Mouse (Mus musculus) lung, adult 18-20 months (tissue): ENCODE measurements at regions not wholly inside any gene's neighbourhood (a gene's known extent, or its start where the extent isn't known, plus 50 kb on each side); places are given as distances from the start of the nearest gene placed in this dataset.
A peak's percentile ranks its signal among the peaks of the same experiment; 100 is the strongest.

Experiments
- DNase-seq, 2 experiments: peaks; one replicate each; pipeline ENCODE4 v3.0.0; 2022; ENCODE audit warnings: mixed read lengths in 2 of 2

DNA sequence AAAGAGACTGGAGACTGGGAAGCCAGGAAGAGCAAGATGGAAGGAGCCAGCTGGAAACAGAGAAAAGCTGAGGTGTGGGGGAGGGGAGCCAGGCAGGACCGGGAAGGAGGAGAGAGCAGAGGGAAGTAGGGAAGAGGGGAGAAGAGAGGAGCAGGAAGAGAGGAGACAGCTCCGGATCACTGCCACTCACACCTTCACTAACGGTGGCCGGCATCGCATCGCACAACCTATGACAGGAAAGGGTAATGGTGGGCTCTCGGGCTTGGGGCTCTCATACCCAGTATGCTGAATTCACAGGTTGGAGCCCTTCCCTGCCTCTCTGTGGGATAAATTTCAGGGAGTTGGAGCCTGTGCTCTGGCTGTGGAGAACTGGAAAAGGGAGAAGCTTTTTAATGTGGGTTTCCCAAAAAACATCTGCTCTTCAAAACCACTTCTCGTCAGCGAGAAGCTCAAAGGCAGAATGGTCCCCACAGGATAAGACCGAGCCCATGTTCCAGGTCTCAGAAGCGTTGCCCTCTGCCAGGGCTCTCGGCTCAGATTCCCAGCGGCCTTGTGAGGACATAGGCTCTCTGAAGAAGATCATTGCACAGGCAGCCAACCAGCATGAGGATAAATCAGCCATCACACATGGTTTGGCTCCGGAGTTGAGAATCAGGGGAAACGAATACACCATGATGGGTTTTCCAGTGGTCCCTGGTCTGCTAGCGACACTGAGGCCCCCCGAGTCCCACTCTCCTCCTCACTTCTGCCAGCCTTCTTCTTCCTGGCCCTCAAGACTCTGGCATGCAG lies 53.8 kb upstream of the Coro2b start:
- DNase-seq = no peak

DNA sequence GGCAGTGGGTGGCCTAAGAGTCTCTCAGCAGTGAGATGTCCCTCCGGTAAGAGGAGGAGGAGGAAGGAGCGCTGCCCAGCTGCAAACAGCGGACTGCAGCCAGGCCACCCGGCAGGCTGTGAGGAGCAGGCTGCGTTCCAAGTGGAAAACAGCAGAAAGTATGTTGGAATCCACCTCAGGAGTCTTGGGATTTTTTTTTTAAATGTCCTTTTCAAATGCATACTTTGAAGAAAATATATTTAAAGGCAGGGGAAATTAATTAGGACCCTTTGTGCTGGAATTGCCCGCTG lies 54.3 kb upstream of the Coro2b start:
- no peak for DNase-seq

DNA sequence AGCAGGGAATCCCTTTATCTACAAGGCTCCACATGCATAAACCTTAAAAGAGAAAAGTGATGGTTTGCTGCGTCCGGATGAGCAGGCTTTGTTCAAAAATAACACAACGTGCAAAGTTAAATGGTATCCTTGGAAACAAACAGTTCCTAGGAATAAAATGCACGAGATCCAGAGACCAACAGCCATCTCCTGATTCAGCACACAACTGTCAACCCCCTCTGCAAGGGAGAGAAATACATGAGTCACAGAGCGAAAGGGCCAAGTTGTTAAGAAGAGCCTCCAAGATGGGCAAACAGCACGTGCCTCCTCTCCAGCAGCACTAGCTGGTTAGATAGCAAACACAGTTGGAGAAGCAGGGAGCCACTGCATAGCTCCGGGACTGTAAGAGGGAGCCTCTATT lies 61.2 kb upstream of the Coro2b start:
- DNase-seq = no peak

DNA sequence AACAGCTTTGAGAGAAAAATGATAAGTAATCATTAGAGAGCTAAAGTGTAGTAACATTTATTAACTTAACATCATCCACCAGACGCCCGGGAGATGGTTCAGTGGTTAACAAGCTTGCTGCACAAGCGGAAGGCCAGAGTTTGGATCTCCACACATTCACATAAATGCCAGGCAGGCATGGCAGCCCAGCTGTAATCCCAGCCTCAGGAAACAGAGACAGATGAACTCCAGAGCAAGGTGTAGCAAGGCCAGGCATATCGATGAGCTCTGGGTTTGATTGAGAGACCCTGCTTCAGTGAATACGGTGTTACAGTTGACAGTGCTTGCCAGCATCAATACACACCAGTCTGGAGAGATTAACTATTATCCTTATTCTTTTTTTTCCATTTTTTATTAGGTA lies 62.1 kb upstream of the Coro2b start:
- no peak for DNase-seq

DNA sequence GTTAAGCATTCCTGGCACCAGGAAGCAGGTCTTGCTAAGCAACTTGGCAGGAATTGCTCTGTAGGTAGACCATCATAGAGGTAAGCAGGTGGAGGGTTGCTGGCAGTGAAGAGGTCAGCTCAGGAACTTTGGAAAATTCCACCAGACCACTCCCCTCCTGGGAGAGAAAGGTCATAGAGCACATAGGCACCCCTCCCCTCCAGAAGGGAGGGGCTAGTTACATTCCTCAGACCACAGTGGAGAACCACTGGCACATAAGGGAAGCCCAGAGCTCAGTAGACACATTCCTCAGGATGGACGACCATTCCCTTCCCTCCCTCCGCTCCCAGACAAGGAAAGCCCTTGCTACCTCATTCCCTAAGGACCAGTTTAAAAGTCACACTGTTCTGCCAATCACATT lies 67.1 kb upstream of the Itga11 start:
- DNase-seq = no peak

DNA sequence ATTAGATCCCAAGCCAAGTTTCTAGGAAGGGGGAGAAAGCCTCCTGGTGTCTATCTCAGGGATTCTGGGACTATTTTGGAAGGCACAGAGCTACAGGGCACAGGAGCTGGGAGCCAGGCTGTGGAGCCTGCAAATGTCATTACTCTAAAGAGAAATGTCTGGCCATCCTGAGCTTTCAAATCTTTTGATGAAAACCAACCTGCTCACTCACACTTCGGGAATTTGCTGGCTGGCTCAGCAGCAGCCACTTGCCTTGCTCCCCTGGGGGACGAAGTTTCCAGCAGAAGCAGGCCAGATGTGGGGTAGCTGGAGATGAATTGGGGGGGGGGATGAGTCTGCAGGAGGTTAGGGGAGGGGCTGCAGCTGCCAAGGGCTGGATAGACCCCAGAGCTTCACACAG lies 66.2 kb upstream of the Itga11 start:
- no peak for DNase-seq

DNA sequence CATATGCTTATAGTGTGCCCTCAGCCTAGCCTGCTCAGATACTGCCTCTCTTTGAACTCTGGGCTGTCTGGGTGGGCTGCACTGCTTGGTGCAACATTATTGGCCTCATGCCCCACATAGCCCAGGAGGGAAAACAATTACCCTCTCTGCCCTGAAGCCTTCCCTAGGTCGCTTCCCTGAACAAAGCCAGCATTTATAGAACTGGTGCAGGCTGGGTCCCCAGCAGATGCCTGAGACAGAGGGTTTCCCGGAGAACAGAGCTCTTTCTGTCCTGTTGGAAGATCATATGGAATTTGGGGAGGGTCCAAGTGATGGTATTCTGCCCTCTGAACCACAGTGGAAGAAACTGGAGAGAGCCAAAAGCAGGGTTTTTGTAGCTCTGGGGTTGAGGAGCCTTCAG lies 64.6 kb upstream of the Itga11 start:
- no peak for DNase-seq

DNA sequence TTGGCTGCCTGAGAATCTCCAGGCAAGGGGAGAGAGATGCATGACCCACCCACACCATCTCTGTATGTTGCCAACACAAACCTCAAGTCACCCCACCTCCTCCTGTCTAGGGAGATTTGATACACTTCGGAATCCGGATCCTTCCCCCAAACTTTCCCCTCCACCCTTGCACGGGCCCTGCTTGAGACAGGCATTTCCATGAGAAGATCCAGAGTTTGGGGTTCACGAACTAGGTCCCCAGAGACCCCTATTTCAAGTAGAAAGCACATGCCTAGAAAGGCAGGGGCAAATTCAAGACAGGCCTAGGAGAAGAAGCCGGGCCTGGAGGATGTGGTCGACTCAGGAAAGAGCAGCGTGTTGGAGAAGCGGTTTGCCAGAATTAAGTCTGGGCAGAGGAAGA lies 63.8 kb upstream of the Itga11 start:
- DNase-seq = no peak

DNA sequence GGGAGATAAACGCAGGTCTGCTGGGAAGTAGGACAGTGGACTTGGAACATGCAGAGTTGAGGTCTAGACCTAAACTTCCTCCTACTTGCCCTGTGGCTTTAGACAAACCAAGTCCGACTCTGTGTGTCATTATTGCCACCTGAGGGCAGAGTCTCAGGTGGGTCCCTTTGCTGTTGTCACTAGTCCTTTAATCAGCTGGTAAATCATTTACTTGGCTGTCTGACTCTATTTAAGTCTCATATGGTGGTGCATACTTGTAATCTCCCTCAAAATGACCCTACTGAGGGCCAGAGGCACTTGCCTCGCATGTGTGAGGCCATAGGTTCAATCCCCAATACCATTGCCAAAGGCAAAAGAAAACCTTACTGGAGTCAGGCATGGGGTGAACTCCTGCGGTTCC lies 62.7 kb upstream of the Itga11 start:
- no peak for DNase-seq

DNA sequence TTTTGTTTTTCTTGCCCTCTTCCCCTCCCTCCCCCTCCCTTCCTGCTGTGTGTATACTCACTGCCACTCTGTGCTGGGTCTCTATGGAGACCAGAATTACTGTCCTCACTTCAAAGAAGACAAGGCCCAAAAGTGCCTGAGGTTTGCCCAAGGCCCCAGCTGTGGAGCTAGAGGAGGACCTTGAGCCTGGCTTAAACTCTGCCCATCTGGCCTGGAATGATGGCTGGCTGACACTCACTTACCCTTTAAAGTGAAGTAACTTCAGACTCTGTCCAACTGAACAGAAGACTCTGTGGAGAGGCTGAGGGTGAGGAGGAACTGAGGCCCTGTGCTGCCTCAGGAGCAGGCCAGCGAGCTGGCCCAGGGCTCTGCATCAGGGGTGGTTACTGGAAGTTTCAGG lies 61.8 kb upstream of the Itga11 start:
- no peak for DNase-seq

DNA sequence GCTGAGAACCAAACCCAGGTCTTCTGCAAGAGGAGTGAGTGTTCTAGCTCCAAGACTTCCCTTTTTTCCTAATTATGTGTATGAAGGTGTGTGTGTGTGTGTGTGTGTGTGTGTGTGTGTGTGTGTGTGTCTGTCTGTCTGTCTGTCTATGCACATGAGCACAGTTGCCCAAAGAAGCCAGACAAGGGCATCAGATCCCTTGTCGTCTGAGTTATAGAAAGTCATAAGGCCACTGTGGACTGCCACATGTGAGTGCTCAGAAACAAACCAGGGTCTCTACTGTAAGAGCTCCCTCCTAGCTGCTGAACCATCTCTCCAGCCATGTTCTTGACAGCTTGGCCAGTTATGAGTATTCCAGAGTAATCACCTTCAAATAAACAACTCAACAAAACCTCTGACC lies 58.6 kb upstream of the Itga11 start:
- DNase-seq = no peak

DNA sequence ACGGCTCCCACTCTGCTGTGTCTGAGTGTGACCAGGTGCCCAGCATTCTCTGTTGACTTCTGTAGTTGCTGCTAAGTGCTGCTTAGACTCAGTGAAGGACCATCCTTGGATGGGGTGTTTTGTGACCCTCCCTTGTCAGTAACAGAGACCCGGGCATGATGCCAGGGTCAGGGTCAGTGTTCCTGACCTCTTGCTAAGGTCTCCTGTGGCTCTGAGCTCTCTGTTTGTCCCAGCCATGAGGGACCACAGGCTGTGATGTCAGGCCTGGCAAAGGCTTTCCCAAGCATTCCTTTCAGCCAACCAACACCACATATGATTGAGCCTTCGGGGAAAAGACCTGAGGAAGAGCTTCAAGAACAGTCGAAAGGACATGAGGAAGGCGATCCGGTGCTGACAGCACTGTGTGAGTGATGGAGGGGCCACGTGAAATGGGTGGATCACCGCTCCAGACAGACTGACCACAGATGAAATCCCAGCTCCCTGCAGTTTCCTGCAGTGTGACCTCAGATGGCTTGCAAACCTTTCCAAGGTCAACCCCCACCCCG lies 56.7 kb upstream of the Itga11 start:
- DNase-seq = no peak

DNA sequence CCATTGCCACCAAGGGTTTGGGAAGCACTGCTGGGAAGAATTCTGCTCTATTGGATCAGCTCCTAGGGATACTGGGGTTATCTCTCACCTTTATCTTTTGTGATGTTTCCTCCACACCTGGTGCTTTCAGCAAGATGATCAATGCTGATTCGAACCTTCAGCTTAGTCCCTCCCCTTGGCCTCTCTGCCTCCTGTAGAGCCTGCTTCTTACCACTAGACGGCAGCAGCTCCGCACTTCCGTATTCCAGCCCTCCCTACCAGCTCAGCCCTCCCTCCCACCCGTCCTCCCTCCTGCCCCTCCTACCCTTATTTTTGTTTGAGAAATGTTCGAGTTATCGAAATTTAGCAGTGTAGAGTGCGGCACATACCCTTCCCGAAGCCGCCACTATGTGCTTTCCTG lies 55.5 kb upstream of the Itga11 start:
- peak in 1 of 2 experiments; percentile 12 for DNase-seq

DNA sequence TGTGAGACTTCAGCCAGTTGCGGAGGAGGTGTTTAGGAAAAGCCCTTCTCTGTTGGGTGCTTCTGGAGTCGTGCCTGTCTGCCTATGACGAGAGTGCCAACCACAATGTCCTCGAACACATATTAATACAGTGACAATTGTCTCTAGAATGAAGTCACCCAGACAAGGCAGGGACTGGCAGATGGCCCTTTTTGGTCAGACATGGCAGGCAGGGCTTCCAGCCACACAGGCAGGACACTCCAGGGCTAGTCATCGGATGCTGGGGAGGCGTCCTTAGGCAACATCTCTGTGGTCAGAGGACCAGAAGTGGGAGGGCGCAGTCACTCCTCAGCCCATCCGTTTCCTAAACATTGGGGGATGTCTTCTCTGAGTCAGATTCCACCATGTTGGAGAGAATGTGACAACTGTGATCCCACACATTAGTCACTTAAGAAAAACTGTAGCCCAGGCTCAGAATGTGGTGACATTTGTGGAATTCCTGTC lies 53.0 kb upstream of the Itga11 start:
- DNase-seq = no peak

DNA sequence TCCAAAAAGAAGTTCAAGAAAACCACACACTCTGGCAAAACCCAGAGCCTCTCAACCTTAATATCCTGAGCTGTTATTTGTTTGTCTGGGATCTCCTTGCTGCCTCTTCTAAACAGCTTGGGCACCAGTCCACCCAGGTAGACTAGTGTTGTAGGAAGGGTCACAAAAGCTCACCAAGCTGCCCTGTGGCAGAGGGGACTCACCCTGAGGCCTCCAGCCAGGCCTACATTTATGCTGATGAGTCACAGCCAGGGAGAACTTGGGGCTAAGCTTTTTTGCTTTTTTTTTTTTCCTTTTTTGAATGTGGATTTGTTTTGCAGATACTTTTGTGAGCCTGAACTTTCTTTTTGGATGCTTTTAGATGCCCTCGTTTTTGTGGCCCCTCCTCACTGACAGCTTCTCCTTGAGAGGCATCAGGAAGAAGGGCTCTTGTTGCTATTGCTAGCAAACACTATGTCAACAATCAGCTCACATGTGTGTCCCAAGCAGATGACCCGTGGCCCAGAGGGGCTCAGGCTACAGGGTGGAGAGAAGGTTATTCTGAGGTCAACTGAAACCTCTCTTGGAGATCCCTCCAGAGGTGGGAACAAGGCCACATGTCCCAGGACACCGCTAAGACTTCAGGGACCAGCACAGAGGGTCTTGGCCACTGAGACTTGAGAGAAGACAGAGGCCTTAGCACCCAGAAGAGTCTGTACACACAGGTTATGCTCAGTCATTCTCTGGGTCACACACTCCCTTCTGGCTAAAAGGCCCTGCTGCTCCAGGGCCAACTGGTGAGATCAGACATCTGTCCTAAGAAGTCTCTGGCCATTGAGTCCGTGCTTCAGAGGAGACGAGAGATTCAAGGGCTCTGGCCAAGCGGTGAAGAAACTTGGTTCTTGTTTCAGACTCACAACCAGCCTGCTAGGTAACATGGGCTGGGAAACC lies 50.3 kb upstream of the Itga11 start:
- DNase-seq = peak; percentile 17 to 22
